Mouse (Mus musculus) CD4-positive, CD25-positive, alpha-beta regulatory T cell, adult 2 months (primary cell): ENCODE data around the gene Frmd4b.

ENCODE experiments used
- DNase-seq: peaks from one replicate; pipeline ENCODE4 v3.0.0-alpha.2; 2012; ENCODE audit warnings: low read depth, low spot score

Gene Frmd4b

DNA sequence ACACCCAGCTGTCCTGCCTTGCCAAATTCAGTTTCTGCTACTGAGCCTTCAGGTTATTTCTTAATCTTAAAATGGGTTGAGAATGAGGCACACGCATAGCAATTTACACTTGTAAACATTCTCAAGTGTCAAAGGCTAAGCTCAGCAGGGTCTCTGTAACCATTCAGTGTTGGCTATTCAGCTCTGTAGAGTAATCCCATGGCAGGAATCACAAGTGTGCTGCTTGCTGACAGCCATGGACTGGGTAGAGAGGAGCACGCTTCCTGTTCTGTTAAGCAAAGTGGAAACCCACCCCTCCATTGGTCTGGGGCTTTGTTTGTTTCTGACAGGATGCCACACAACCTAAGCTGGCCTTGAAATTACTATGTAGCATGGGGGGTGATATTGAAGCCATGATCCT is 246.4 kb downstream of the Frmd4b start:
- no peak for DNase-seq

DNA sequence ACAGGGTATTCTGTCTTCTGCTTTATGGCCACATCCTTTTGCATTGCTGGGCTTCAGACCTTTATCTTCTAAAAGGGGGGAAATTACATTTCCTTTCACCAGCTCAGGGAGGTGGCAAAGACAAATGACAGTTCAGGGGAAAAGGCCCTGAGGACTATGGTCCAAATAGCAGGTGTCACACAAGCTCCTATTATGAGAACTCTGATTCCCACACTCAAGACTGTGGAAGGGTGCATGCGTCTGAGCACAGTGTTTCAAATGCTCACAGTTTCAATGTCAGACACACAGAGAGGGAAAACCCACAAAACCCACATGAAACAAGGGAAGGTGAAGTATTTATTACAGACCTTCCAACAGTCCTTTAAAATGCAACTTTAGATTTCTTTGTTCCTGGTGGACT is 246.9 kb downstream of the Frmd4b start:
- peak; percentile 16 for DNase-seq

DNA sequence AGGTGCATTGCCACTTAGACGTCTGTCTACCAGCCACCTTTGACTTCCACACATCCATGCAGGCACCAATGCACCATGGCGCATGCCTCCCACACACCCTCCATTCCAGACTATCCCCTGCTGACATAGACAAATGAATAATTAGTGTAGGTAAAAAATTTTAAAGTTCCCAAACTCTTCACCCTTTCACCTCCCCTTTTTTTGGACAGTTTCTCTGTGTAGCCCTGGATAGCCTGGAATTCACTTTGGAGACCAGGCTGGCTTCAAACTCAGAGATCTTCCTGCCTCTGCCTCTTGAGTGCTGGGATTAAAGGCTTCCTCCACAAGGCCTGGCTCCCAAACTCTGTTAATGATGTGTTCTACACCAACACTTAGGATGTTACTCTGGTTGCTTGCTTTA is 253.5 kb downstream of the Frmd4b start:
- DNase-seq: no peak

DNA sequence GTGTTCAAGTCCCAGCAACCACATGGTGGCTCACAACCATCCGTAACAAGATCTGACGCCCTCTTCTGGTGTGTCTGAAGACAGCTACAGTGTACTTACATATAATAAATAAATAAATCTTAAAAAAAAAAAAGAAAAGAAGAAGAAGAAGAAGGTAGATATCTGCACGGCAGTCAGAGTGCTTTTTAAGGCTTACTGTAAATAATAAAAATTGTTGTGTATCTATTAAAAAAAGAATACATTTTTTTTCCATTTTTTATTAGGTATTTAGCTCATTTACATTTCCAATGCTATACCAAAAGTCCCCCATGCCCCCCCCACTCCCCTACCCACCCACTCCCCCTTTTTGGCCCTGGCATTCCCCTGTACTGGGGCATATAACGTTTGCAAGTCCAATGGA is 259.7 kb downstream of the Frmd4b start:
- DNase-seq: peak; percentile 33

DNA sequence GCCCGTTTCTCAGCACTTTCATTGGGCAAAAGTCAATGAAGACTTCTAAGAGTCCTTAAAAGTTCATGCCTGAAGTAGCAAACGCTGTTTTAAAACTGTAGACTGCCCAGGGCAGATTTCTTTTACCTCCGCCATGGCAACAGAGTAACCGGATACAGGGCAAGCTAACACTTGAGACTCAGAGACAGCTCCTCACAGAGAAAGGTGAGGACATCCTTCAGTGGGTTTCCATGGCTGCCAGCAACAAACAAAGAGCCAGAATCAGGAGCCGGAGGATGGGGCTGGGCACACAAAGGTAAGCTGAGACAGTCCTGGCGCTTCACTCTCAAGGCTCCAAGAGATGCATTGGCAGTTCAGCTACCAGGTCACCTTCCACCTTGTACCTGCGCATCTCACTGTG is 260.7 kb downstream of the Frmd4b start:
- DNase-seq: no peak

DNA sequence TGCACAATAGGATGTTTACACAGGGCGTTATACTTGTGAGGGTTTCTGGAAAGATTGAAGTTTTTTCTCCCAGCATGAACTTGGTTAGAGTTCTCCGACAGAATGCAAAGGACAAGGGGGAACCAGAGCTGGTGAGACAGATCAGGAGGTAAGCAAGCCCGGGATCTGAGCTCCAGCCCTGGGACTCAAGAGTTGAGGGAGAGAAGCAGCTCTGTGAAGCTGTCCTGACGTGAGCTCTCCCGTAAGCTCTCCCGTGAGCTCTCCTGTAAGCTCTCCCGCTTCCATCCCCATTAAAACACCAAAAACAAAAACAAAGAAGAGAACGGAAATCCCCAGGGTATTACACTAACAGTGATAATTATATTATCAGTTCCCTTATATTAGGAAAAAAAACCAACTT is 262.2 kb downstream of the Frmd4b start:
- DNase-seq: no peak

DNA sequence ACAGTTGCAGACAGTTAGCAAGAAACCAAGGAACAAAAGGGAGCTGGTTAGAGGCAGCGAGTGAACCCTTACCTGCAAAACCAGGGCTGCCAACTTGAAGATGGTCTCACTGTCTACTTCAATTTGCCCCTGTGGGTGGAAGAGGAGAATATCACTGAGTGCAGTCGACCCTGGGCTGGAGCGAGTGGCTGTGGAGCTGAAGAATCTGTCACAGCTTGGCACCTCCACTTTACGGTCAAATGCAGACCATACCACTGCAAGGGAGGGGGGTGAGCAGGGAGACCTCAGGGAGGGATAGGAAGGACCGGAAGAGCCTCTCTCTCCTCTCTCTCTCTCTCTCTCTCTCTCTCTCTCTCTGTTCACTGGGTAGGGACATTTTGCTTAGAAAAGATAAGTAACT is 263.4 kb downstream of the Frmd4b start:
- peak; percentile 49 for DNase-seq

DNA sequence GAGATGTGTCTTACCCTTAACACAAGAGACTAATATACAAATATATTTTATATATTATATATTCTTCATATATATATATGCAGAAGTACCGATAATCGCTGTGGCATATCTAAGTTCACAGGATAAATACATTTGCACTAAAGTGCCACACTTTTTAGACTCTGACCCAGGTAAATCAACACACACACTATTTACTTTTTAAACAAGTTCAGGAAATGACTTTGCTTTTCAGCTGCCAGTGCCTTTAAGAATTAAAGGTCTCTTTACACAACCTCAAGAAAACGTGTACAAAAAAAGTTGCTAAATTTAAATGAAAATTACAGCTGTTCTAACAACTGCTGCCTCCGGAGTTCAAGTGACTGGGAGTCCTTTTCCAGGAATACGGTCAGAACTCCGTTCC is 264.0 kb downstream of the Frmd4b start:
- DNase-seq: no peak

DNA sequence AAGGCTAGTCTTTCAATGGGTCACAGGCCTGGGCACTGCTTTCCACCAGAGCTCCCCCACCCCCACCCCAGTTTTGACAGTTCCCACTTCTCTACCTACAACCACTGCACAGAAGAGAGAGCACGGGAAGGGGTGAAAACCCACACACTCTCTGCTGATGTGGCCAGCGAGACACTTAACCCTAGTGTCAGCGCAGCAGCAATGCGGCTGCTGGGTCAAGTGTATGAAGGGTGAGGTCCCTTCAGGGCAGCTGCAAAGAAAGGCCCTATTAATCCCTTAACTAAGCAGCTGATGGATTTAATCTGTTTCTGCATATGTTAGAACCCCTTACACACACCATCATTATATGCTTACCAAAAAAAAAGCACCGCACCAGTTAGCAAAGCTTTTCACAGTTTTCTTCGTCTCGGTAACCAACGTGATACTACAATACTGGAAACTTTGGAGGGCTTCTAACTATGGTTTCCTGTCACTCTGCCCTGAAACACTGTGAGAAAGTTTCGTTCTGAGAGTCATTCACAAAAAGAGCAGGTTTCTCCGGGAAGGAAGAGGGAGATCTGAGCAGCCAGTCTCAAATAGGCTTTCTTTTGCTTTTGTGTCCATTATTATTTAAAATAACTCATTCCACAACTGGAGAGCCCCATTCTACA is 264.7 kb downstream of the Frmd4b start:
- peak; percentile 33 for DNase-seq

DNA sequence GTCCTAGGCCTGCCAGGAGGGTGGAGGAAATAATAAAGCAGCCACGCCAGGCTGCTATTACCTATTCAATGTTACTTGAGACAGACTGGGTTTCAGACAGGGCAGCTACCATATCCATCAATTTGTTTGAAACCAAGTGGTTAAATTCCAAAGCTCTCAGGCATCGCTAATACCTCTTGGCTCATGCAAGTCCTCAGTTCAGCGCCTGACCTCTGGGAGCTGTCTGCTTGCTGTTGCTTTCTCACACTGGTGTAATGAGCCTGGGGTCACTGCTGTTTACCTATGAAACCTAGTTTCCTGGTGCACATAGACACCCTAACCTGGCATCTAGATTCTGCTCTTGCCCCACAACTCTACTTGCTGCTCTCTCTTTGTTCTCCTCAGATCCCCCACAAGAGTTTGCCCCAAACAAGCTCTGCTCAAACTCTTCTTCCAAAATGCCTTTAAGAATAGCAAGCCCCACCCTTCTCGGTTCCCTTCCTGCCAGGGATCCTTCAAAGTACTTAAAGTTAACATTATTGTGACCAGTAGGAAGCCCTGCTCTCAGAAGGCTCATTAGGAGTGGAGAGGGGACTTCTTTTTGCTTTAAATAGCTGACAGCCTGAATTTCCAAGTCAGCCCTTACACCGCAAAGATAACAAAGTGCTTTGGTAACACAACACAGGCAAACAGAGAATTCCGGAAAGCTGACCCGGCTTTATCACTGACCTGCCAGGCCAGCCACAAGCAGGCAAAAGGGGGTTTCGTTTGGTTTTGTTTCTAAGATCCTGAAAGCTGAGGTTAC is 267.8 kb downstream of the Frmd4b start:
- DNase-seq: no peak

DNA sequence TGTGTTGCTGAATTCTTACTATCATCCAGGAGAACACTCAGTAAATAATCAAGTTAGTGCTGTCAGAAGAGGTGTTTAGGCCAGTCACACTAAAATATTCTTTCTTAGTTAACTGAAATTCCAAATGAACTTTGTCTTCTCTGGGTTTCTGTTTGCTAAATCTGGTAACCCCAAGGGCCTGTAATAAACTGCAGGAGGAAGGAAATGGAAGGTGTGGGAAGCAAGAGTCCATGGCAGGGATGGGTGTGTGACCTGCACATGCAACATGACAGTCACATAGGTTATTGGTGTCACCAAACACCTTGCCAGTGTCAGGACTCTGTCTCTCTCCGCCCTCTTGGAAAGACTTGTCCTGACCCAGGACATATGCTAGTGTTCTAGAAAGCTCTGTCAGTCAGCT is 270.4 kb downstream of the Frmd4b start:
- DNase-seq: no peak

DNA sequence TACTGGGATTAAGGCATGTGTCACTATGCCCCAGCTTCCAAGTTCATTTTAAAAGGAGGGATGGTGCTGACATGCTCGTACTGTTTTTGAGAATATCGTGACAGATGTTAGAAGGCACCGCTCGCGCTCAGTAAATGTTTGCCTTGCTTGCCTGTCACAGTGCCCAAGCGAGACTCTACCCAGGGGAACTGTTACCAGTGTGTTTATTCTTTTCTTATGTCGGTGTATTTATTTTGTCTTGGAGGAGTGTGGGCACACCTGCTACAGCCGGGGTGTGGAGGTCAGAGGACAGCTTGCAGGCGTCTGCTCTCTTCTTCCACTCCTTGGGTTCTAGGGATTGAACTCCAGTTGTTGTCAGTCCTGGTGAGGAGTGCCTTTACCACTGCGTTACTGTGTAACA is 270.8 kb downstream of the Frmd4b start:
- DNase-seq: no peak

DNA sequence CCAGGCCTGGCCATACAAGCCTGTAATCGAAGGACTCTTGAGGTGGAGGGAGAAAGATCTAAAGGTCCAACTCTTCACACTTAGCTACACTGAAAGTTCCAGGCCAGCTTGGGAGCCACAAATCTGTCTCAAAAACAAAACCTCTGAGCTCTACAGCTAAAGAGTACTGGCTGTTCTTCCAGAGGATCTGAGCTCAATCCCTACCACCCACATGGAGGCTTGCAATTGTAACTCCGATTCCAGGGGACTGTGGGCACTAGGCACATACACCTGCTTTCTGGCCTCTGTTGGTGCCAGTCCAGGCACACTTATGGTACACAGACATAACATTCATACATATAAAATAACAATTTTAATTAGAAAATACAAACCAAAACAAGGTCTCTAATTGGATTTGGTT is 271.4 kb downstream of the Frmd4b start:
- DNase-seq: no peak

DNA sequence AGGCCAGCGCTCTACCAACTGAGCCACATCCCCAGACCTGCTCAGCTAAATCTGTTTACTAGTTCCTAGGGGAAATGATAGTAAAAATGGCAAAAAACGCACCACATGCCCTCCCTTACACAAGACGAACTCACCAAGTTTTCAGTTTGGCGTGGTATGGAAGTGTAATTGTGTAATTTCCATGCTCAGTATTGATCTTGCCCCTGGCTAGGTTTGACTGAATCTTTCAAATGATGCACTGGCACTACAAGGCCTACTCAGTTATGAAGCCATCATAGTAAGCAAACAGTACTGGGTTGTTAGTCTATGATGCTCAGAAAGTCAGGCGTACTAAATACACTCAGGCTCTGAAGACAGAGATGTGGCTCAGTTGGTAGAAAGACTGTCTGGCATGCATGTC is 275.2 kb downstream of the Frmd4b start:
- no peak for DNase-seq

DNA sequence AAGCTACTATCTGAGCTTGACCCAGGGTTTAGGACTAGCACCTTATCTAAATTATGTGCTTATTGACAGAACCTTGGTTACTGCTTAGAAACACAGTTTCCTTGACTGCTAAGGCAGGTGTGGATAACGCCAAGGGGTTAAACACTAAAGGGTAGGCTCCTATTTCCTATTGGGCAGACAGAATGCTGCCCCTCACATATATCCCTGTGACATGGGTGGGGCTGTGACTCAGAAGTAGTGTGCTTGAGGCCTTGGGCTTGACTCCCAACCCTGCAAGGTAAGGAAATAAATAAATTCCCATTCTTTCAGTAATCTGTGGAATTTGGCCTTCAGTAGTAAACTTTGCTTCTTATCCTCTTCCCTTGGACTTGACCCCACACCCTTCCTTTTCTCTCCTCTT is 275.7 kb downstream of the Frmd4b start:
- no peak for DNase-seq

DNA sequence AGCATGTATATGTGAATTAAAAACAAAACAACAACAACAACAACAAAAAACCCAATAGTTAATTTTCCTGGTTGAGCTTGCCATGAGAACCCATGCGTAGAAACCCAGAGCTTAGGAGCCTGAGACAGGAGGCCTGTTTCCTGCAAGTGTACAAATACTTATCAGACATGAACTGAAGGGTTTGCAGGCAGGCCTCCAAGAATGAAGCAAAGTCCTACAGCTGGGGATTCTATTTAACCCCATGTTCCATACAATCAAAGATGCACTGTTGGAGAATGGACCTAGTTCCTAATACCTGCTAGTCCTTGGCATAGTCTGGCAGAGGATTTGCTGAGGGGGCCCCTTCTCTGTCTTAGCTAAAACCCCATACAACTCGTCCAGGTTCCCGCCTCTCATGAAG is 276.2 kb downstream of the Frmd4b start:
- DNase-seq: no peak

DNA sequence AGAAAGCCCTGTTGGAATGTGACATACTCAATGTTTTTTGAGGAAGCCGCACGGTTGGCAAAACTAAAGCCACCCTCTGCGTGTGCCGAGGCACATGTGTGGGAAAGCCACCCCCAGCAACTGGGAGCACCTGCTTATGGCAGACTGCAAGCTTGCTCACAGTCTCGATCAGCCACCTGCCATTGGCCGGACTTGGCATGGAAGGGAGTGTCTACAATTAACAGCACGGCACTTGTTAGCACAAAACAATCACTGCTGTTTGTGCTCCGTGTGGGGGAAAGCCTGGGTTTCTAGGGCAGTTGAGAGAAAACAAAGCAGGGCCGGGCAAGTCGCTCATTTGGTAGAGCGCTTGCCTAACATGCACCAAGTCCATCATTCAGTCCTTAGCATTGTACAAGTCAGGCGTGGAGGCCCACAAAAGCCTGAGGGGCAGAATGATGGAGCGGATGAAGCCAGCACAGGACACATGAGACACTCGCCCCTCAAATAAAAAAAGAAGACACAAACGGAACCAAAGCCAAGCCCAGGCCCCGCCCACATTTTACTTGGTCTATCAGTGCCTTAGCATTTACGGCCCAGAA is 277.0 kb downstream of the Frmd4b start:
- DNase-seq: no peak

DNA sequence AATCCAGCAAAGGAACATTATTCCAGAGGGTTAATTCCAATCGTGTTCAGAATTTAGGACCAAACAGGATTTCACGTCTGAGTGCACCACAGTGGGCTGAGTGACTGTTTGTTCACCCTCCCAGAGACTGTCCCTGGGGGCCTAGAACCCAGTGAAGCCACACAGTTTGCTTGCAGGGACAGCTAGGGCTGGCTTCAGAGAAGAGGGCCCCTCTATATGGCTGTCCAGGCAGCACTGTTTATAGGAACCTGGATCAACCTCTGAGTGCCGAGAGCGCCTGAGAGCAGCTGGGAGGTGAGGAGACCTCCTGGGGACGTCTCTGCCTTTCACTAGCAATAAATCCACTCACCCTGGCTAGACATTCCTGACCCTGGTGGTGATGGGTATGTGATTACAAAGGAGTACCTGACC is 278.1 kb downstream of the Frmd4b start:
- DNase-seq: no peak

DNA sequence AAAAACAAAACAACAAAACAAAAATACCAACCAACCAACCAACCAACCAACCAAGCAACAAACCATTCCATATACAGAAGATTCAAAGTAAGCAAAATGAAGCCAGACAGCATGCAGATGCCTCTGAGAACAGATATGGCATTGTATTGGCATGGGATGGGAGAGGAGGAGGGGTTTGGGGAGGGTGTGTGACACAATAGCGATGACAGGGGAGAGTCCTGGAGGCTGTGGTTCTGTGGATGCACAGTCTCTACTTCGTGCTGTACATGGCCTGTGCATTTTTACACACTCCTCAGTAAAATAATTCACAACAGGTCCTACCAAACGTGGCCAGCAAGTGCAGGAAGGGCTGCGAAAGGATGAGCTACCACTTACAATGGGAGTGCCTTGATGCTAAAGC is 278.5 kb downstream of the Frmd4b start:
- no peak for DNase-seq

DNA sequence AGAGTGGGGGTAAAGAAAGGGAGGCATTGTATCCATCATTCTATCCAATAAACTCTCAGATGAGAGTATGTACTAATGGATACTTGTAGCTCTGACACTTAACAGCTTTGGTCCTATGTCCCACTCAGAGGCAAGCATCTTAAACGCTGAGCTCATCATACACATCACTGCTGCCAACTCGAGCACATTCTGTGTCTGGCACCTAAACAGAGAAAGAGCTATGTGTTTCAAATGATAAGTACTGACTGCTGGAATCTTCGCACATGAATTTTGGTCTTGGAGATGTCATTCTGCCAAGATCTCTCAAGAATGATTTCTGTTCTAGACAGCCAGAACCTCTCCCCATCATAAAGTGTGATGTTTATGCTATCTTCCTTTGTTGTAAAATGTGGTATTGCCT is 284.0 kb downstream of the Frmd4b start:
- DNase-seq: no peak

DNA sequence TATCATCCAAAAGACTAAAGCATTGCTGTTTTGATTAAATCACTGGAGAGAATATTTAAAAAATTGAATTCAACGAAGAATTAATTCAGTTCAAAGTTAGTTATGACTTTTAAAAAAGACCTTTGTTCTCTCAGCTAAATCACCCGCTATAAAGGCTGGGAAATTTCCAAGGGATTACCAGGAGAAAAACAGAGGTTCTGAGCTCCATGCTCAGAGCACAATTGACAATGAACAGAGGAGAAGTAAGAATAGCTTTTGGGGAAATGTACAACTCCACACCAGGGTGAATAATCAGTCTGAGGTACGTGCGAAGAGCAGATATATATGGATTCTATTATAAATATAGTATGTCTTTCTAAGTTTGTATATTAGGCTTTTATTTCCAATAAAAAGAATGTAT is 293.4 kb downstream of the Frmd4b start:
- DNase-seq: no peak

DNA sequence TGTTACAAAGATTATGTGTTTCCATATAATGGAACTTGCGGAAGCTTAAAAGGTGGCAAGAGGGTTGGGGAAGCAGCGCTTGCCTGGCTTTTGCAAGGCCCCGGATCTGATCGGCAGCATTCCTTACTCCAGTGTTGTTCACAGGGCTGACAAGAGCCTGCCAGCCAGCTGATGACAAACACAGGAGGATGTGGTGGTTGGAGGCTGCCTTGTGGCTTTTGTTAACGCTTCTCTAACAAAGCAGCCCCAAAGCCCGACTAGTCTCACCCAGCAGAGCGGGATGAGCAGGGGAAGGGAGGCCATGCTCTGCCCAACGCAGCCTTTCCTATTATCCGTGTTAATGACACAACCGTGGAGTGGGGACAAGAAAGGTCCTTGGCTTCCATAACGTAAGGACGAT is 295.2 kb downstream of the Frmd4b start:
- peak; percentile 30 for DNase-seq

DNA sequence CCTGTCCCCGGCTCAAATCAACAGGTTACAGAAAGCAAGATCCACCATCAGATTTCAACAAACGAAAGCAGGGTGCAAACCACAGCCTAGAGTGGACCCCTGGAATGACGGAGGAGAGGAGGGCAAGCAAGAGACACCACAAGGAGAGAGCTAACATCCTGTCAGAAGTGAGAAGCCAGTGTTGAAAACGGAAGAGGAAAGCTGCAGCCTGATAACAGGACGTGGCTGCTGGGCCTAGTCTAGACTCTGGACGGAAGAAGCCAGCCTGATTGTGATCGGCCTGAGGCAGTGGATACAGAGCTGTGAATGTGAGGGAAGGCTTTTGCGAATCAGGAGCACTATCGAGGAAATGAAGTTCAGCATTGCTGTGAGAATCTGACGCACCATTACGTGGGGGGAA is 296.2 kb downstream of the Frmd4b start:
- peak; percentile 70 for DNase-seq
